Mouse (Mus musculus) lung, postnatal 14 days (tissue): ENCODE results near the gene Madcam1.

ENCODE experiments used
- DNase-seq: peaks from one replicate; pipeline ENCODE4 v3.0.0; 2021

Gene Madcam1

DNA sequence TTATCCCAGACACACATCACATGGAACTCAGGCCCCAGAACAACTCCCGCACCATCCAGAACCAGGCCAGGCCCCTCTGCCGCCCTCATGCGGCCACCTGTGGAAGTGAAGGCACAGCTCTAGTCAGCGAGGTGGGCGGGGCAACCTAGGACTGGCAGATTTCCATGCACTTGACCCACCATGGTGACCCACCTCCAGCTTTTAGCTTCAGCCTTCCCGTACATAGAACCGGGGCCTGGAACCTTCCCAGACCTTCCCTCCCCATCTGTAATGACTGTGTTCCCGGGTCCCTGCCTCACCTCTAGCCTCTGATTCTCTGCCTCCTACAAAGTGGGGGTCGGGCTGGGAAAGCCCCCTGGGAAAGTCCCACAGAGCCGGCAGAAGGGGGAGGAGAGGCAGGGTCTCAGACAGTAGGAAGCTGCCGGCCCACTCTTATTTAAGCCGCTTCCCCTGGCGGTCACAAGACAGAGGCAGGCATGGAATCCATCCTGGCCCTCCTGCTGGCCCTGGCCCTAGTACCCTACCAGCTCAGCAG lies at the start of gene Madcam1:
Gene Madcam1, plus strand, starts transcription at position 429 of the 535 bp plus-strand sequence.
- DNase-seq: peak; percentile 68

DNA sequence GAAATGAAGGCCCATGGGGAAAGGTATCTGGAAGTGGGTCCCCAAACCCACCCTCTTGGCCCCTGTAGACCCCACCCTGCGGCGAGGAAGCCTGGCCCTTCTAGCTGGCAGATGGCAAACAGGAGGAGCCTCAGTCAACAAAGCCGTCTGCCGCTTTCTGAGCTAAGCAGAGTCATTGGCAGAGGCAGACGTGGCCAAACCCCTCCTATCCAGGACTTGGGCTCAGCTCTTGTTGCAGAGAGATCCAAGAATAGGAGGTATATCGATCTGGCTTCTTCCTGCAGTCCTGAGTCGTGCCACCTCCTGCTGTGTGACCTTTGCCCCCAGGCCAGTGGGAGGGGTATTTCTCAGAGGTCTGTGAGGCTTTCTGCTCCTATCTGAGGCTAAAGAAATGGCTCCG lies 48.5 kb upstream of the Madcam1 start:
- no peak for DNase-seq

DNA sequence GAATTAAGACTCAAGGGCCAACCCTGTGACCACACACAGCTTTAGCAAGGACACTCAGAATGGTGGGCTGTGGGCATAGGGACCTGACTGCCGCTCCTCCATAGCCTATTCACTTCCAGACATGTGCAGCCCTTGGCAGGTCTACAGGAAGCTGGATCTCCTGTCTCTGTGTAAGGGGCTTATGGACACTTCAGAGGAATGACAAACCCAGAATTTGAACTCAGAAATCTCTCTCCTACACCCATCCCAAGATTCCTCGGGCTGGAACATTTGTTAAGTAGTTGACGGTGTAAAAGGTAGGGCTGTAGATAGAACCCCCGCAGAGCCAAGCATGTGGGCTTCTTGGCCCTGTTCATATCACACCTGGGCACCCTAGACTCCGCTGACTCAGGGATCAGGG lies 48.0 kb upstream of the Madcam1 start:
- no peak for DNase-seq

DNA sequence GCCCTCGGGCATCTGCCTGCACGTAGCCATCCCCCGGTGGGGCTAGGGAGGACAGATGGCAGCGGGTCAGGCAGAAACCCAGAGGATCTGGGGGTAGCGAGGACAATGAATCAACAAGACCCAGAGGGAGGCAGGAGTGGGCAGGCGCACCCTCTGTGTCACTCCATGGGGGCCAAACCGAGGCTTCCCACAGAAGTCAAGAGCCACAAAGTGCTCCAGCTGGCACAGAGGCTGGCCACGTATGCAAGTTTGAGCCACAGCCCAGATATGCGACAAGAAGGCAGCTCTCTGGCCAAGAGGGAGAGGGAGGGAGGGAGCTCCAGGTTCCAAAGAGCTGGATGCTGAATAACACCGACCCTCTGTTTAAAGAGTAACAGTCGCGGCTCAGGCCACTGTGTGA lies 40.4 kb upstream of the Madcam1 start:
- no peak for DNase-seq

GRCm38 (mm10) chr10:79625398-79625797 lies 39.0 kb upstream of the Madcam1 start:
- DNase-seq: no peak

DNA sequence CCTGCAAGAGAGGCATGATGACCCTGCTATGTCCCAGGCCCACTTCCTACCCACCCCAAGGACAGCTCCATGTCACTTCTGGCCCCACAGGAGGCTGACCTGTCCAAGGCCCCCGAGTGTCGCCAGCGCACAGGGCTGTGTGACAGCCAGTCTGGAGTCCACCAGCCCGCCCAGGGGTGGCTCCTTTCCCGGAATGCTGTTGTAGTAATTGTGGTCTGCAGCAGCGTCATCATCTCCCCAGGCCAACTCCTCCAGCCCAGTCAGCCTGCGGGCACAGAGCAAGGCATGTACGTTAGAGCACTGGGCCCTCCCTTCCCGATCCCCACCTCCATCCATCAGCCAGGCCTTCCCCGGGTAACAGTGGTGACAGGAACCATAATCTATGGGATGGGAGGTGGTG lies 38.2 kb upstream of the Madcam1 start:
- DNase-seq: no peak

GRCm38 (mm10) chr10:79628377-79628776 lies 36.0 kb upstream of the Madcam1 start:
- no peak for DNase-seq

DNA sequence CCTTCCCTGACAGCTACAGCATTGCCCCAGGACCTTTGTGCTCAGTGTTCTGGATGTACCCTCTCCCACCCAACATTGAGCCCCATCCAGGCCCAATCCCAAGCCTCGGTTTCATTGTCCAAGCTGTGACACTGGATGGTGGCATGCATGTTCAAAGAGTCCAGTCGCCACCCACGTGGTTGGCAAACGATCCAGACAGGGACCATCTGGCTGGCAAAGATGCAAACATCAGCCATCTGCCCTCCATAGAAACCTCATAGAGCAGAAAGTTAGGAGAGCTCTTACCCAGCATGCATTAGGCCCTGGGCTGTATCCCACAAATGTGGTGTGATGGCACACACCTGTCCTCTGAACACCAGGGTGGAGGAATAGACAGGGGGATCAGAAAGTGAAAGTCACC lies 32.9 kb upstream of the Madcam1 start:
- DNase-seq: no peak

- DNase-seq: no peak
These were observed 31.2 kb upstream of the Madcam1 start for GRCm38 (mm10) chr10:79633006-79633777.

DNA sequence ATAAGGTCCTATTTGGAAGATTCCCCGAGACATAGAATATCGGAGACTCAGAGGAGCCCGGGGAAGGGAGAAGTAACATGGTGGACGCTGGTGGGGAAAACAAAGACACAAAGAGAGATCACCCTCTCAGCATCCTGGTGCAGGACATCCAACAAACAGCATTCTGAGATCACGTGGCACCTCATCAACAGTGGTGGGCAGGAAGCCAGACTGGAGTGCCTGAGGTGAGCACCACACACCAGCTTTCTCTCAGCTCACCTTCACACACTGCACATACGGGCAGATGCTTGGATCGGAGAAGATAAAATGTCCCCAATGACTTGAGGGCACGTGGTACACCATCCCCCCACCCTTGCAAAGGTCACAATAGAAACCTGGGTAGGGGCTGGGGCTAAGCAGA lies 28.1 kb upstream of the Madcam1 start:
- no peak for DNase-seq

GRCm38 (mm10) chr10:79637128-79638110 lies 26.9 kb upstream of the Madcam1 start, which contains the start of gene Shc2:
TSS of gene Shc2 (minus strand) at chr10:79637918.
- peak; percentile 14 for DNase-seq

DNA sequence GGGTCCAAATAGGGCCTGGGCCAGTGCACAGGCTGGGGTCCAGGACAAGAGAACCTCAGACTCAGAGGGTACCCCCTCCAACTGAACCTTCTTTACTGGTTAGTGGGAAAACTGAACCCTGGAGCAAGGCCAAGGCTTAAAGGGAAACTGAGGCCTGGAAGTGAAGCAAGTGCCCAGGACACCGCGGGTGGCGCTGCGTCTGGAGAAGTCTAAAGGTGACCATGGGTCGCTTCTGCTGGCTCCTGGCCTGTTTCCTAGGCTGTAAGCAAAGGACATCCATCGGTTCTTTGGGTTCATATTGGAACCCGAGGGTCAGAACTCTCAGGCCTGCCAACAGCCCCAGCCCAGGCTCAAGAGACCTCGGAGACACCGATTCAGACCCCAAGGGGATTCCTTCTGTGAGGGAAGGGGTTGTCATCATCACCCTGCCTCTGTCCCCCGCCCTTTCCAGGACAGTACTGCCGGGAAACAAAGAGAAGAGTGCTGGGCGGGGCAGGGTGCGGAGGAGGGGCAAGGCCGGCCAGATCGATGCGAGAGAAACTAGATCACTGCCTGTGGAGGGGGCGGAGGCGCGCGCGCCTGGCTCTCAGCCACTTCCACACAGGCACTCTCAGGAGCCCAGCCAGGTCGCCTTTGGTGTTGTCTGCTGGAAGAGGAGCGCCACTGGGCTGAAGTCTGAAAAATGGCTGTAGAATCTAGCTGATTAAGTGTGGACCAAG lies 25.7 kb upstream of the Madcam1 start:
- DNase-seq: peak; percentile 20

DNA sequence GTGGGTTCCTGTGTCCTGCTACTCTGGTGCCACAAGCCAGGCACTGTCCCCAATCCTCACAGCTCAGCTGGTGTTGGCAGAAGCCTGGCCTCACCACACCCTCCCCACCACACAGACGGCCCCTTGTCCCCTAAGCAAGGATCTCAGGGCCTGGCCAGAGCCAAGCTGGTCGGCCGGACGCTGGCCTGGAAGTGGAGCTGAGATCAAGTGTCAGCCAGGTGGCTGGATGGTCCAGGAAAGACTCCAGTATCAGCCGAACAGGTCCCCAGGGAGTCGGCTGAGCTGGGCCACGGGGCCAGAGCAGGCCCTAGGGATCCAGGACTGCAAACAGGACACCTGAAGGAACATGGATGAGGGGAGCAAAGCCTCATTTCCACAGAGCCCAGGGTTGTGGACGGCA lies 18.6 kb upstream of the Madcam1 start, which contains the start of gene Odf3l2:
Gene Odf3l2, minus strand, starts transcription at position 28 of the 400 bp plus-strand sequence.
- no peak for DNase-seq

DNA sequence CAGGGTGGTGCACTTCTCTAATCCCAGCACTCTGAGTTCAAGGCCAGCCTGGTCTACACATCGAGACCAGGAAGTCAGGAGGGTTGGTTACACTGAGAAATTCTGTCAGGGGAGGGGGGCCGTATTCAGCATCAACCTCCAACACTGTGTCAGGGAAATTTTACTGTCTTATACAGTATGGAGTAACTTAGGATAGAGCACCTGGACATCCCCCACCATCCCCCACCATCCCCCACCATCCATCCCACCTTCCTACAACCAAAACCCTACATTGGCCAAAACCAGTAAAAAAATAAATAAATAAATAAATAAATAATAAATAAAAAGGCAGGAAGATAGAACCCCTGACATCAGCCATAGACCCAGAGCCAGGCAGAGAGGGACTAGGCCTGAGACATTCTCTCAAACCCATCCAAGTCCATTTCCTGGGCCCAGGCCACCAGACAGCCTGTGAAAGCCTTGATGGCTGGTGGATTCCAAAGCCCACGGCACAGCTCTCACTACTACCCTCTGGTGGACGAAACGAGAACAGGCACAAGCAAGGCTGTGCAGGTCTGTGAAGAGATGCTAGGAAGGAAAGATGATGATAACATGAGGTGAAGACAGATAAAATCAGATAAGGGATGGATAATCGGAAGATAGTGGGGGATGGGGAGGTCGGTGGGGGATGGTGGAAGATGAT lies 15.1 kb upstream of the Madcam1 start:
- DNase-seq: peak; percentile 79

DNA sequence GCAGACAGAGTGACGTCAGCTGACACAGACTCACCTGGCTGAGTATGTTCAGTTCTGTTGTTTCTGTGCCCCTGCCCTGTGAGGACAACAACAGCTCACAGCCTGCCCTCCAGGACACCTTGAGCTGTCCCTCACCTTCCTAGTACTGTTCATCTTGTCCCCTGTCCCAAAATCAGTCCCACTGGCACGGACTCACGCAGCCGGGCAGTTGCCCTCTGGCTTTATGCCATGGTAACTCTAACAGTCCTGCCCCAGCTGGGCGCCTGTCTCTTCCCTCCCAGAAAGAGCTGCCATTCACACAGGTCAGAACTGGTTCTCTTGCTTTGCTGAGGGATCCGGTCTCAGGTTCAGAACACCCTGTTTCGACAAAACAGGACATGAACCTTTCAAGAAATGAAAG lies 11.6 kb upstream of the Madcam1 start:
- no peak for DNase-seq

GRCm38 (mm10) chr10:79654946-79655395 lies 9.4 kb upstream of the Madcam1 start:
- DNase-seq: no peak

- peak; percentile 25 for DNase-seq
These were observed 5.5 kb upstream of the Madcam1 start for GRCm38 (mm10) chr10:79658829-79659228.

GRCm38 (mm10) chr10:79660298-79660697 lies 4.1 kb upstream of the Madcam1 start:
- no peak for DNase-seq

DNA sequence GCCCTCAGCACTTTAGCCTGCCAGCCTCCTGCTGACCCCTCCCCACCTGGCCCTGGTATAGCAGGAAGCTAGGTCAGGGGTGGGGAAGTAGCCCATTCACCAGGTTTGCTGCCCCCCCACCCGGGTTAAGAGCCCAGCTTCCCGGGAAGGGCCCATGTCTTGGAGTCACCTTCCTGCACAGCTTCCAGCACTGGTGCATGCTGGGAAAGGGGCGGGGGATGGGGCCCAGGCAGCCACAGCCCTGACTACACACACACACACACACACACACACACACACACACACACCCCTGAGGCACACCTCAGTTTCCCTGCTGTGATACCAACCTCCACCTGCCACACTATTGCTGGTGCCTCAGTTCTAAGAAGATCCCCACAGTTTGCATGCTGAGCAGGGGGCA lies 2.5 kb upstream of the Madcam1 start:
- no peak for DNase-seq

GRCm38 (mm10) chr10:79665051-79665450 lies 692 bp downstream of the Madcam1 start:
- DNase-seq: no peak

DNA sequence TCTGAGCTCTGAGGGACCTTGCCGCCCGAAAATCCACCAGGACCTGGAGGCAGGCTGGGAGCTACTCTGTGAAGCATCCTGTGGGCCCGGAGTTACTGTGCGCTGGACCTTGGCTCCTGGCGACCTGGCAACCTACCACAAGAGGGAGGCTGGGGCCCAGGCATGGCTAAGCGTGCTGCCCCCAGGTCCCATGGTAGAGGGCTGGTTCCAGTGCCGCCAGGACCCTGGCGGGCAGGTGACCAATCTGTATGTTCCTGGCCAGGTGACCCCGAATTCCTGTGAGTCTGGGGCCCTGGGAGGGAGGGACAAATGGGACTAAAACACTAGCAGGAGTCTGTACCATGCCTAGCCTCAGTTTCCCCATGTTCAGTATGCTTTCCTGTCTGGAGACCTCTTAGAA lies 2.1 kb downstream of the Madcam1 start:
- no peak for DNase-seq

DNA sequence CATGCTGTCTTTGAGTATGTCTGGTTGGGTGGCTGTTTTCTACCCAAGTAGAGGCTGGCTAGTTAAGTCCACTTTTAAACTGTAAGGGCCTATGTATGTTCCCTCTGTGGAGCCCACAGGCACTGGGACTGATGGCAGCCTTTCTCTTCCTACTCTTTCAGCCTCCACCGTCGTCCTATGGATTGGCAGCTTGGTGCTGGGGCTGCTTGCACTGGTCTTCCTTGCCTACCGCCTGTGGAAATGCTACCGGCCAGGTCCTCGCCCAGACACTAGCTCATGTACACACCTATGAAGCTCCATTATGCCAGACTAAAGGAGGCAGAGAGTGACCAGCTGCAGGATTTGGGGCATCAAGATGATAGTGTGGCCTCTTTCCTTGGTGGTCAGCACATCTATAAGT lies 3.7 kb downstream of the Madcam1 start:
- no peak for DNase-seq
